Mouse (Mus musculus): ENCODE results near the gene Ssr2. TPM values are rescaled to one million over a fixed set of nuclear protein-coding genes. Genes with fewer than 3 reads are reported as not detected.

The Ssr2 gene
- polyA plus RNA-seq, 1 experiment from 2014 or later, result 294 TPM

DNA sequence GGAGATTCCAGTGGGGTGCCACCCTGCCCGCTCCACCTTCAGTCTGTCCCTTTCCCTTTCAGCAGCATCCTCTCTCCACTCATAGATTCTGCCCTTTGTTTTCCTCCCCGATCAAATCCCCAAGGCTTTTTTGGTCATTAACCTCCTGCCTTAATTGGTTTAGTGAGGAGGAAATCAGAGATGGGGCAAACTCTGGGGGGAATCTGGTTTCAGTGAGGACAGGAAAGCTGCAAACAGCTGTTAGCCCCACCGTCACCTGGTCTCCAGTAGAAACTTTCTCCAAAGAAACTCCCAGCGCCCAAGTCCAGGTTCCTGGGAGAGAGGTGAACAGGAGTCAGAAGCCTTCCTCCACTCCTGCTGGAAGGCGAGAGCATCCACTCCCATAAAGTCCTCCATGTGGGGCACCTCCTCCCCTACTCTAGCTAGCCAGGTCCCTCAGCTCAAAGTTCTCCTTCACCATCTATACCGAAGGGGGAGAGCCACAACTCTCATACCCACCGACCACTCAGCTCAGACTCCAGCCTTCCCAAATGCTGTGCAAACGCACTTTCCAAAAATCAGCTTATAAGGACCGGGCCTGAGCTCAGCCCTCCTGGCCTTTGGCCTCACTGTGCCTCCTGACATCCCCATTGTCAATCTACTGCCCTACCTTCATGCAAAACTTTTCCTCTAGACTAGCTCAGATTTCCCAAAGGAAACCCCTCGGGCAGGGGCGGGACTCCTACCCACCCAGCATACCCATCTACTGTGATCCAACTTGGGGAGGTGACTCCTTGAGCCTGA lies 45.4 kb upstream of the Ssr2 start:
- peaks cover 40% of the 10 kb centered on the region for H3K4me1 ChIP-seq (replicated peaks; ENCODE audit: insufficient read depth, low read length)
- no peak for TF ChIP-seq CTCF (IDR thresholded peaks at IDR 0.05; ENCODE audit: low read depth)
- no peaks in the 10 kb centered on the region for H3K27me3 ChIP-seq (ENCODE audit: insufficient read depth, low read length)
- peak overlapping the region; percentile 49; the same call in 1 of the 2 replicates for H3K9ac ChIP-seq (ENCODE audit: low read depth, low read length)
- H3K27ac ChIP-seq, result peak overlapping the region; percentile 96
- WGBS, result 18% methylated on average over 11 of the region's 11 CpGs
- no peaks in the 10 kb centered on the region for H3K36me3 ChIP-seq (ENCODE audit: insufficient read depth, low read length)
- H3K9me3 ChIP-seq (replicated peaks; ENCODE audit: low read length), result no peaks in the 10 kb centered on the region
- H3K4me3 ChIP-seq (replicated peaks; ENCODE audit: low read depth, low read length), result peak overlapping the region; percentile 85
- no peak for DNase-seq (ENCODE audit: low spot score)
- peak overlapping the region; percentile 89 for H3K4me2 ChIP-seq (ENCODE audit: low read length)
- ATAC-seq (replicated peaks; ENCODE audit: low FRiP score, low read depth), result no peak

- peaks cover 54% of the 10 kb centered on the region for H3K4me1 ChIP-seq (replicated peaks; ENCODE audit: insufficient read depth, low read length)
- TF ChIP-seq CTCF (IDR thresholded peaks at IDR 0.05; ENCODE audit: low read depth), result no peak
- H3K4me3 ChIP-seq (replicated peaks; ENCODE audit: low read depth, low read length), result peak overlapping the region; percentile 85
- WGBS, result under 1% methylated on average over 60 of the region's 63 CpGs
- peak overlapping the region; percentile 92 for H3K9ac ChIP-seq (ENCODE audit: low read depth, low read length)
- H3K36me3 ChIP-seq (ENCODE audit: insufficient read depth, low read length), result no peaks in the 10 kb centered on the region; the same call in 1 of the 2 replicates
- peak overlapping the region; percentile 89 for H3K4me2 ChIP-seq (ENCODE audit: low read length)
- ATAC-seq (replicated peaks; ENCODE audit: low FRiP score, low read depth) (peak; percentile 70), DNase-seq (ENCODE audit: low spot score) (peak; percentile 93)
- no peaks in the 10 kb centered on the region for H3K9me3 ChIP-seq (replicated peaks; ENCODE audit: low read length)
- peak overlapping the region; percentile 96 for H3K27ac ChIP-seq
- no peaks in the 10 kb centered on the region for H3K27me3 ChIP-seq (ENCODE audit: insufficient read depth, low read length)
Measured at GRCm38 (mm10) chr3:88531348-88532298, 44.1 kb upstream of the Ssr2 start.

DNA sequence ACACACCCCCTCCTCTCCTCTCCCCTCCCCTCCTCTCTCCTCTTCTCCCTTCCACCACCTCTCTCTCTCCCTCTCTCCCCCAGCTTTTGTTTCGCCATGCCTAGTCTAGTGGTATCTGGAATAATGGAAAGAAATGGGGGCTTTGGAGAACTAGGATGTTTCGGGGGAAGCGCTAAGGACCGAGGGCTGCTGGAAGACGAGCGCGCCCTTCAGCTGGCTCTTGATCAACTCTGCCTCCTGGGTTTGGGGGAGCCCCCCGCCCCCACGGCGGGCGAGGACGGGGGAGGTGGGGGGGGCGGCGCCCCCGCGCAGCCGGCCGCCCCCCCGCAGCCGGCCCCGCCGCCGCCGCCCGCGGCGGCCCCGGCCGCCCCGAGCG lies 43.4 kb upstream of the Ssr2 start, which contains the start of gene Mex3a:
Gene Mex3a (plus strand): TSS at position 97 of the 376 bp plus-strand sequence.
- DNase-seq (ENCODE audit: low spot score) (no peak), ATAC-seq (replicated peaks; ENCODE audit: low FRiP score, low read depth) (no peak)
- TF ChIP-seq CTCF (IDR thresholded peaks at IDR 0.05; ENCODE audit: low read depth), result no peak
- Histone ChIP-seq H3K4me3 (replicated peaks; ENCODE audit: low read depth, low read length) (peak within 1 kb of the TSS; percentile 85), H3K27ac (peak within 1 kb of the TSS; percentile 96), H3K27me3 (ENCODE audit: insufficient read depth, low read length) (no peaks in the 10 kb centered on the region), H3K36me3 (ENCODE audit: insufficient read depth, low read length) (peaks cover 6% of the 10 kb centered on the region; the same call in 1 of the 2 replicates), H3K4me1 (replicated peaks; ENCODE audit: insufficient read depth, low read length) (peaks cover 60% of the 10 kb centered on the region), H3K9me3 (replicated peaks; ENCODE audit: low read length) (no peaks in the 10 kb centered on the region), H3K9ac (ENCODE audit: low read depth, low read length) (peak within 1 kb of the TSS; percentile 92), H3K4me2 (ENCODE audit: low read length) (peak within 1 kb of the TSS; percentile 89)
- WGBS, result 0% methylated on average over 23 of the region's 31 CpGs

DNA sequence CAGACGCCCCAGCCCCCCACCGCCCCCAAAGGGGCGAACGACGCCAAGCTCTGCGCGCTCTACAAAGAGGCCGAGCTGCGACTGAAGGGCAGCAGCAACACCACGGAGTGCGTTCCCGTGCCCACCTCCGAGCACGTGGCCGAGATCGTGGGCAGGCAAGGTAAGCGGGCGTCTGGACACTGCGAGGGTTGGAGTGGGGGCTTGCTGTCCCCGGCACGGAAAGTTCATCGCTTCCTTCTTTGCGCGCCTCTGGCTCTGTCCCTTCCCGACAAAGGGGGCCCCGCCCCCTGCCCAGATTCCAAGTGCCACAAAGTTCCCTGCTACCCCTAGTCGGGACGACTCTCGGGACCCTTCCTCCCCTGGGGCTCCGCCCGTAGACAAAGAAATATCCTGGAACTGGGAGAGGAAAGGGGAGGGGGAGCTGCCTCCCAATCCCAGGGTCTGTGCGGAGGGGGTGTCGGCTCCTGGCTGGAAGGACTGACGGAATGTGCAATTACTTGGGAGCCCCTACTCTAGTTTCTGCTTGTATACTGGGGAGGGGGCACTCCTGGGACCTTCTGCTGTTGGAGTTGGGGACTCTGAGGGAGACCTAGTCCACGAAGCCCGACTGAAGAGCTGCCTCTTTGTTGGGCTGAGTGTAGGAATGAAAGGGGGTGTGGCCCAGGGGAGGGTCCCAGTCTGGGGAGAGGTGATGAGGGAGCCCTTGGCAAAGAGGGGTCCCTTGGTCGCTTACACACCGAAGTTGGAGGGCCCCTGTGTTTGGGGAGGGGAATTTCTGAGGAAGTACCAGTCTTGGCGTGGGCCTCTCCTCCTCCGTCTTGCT lies 42.8 kb upstream of the Ssr2 start:
- ATAC-seq (replicated peaks; ENCODE audit: low FRiP score, low read depth) (peak; percentile 12; the same call in 1 of the 2 replicates), DNase-seq (ENCODE audit: low spot score) (peak; percentile 75)
- peaks cover 56% of the 10 kb centered on the region for H3K4me1 ChIP-seq (replicated peaks; ENCODE audit: insufficient read depth, low read length)

DNA sequence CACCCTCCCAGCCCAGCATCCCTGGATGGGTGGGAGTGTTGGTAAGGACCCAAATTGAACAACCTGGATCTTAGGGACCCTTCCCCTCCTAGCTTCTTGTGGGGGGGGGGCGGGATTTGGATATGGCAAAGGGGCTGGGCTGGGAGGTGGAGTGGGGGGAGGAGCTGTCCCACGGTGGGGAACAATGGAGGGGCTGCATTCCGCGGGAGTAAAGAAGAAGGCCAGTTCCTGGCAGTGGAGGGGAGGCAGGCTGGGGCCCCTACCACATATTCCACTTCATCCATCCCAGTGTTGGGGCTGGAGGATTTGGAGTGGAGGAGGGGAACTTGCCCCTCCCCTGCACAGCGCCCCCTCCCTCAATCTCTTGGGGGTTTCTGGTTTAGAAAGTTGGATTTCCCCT lies 42.0 kb upstream of the Ssr2 start:
- Histone ChIP-seq H3K9ac (ENCODE audit: low read depth, low read length) (peak overlapping the region; percentile 92), H3K36me3 (ENCODE audit: insufficient read depth, low read length) (peaks cover 16% of the 10 kb centered on the region; the same call in 1 of the 2 replicates), H3K4me2 (ENCODE audit: low read length) (peak overlapping the region; percentile 89), H3K27me3 (ENCODE audit: insufficient read depth, low read length) (no peaks in the 10 kb centered on the region), H3K4me1 (replicated peaks; ENCODE audit: insufficient read depth, low read length) (peaks cover 57% of the 10 kb centered on the region), H3K9me3 (replicated peaks; ENCODE audit: low read length) (no peaks in the 10 kb centered on the region), H3K4me3 (replicated peaks; ENCODE audit: low read depth, low read length) (peak overlapping the region; percentile 85), H3K27ac (peak overlapping the region; percentile 96; the same call in 1 of the 2 replicates)
- whole genome bisulfite sequencing, result 2% methylated on average over 4 of the region's 5 CpGs
- DNase-seq (ENCODE audit: low spot score) (no peak), ATAC-seq (replicated peaks; ENCODE audit: low FRiP score, low read depth) (no peak)
- no peak for TF ChIP-seq CTCF (IDR thresholded peaks at IDR 0.05; ENCODE audit: low read depth)

More for the DNA sequence above, 42.8 kb upstream of the Ssr2 start:
- H3K4me2 ChIP-seq (ENCODE audit: low read length), result peak overlapping the region; percentile 89
- H3K27ac ChIP-seq, result peak overlapping the region; percentile 96
- peak overlapping the region; percentile 92 for H3K9ac ChIP-seq (ENCODE audit: low read depth, low read length)
- under 1% methylated on average over 34 of the region's 40 CpGs for WGBS
- H3K27me3 ChIP-seq (ENCODE audit: insufficient read depth, low read length), result no peaks in the 10 kb centered on the region
- H3K4me3 ChIP-seq (replicated peaks; ENCODE audit: low read depth, low read length), result peak overlapping the region; percentile 85
- TF ChIP-seq CTCF (IDR thresholded peaks at IDR 0.05; ENCODE audit: low read depth), result no peak
- no peaks in the 10 kb centered on the region for H3K9me3 ChIP-seq (replicated peaks; ENCODE audit: low read length)
- peaks cover 8% of the 10 kb centered on the region; the same call in 1 of the 2 replicates for H3K36me3 ChIP-seq (ENCODE audit: insufficient read depth, low read length)
